Mouse (Mus musculus) kidney, postnatal 0 days (tissue): Measurements from ENCODE around the gene Ankar. TPM values are rescaled to one million over a fixed set of nuclear protein-coding genes. Genes with fewer than 3 reads are reported as not detected.

Experiments
- ATAC-seq: fragments of 200-750 bp; cut with Nextera tagmentation; replicated peaks from 2 replicates; pipeline ENCODE4 v1.8.0; 2017; ENCODE audit warnings: low read depth, moderate number of reproducible peaks, moderate TSS enrichment, moderate library complexity; ENCODE audit not compliant: low FRiP score
- DNase-seq: peaks from one replicate; pipeline ENCODE4 v3.0.0-alpha.2; 2016; ENCODE audit warnings: low spot score
- H3K27ac ChIP-seq: fragments of 300-500 bp; sonication (generic); 2 replicates; pipeline ENCODE4 v1.5.1; 2014; ENCODE audit warnings: mild to moderate bottlenecking
- H3K27me3 ChIP-seq: fragments of 300-500 bp; sonication (generic); 2 replicates; pipeline ENCODE4 v1.6.1; 2014; ENCODE audit warnings: low read length, mixed read lengths; ENCODE audit not compliant: insufficient read depth
- H3K36me3 ChIP-seq: fragments of 300-500 bp; sonication (generic); 2 replicates; pipeline ENCODE4 v1.6.1; 2014; ENCODE audit warnings: low read length, mixed read lengths; ENCODE audit not compliant: insufficient read depth
- H3K4me1 ChIP-seq: fragments of 300-500 bp; sonication (generic); replicated peaks from 2 replicates; pipeline ENCODE4 v1.6.1; 2014; ENCODE audit warnings: antibody characterized with exemption, low read length, mixed read lengths; ENCODE audit not compliant: insufficient read depth
- H3K4me2 ChIP-seq: fragments of 300-500 bp; sonication (generic); 2 replicates; pipeline ENCODE4 v1.6.1; 2014; ENCODE audit warnings: mild to moderate bottlenecking, low read length, moderate library complexity, mixed read lengths
- H3K4me3 ChIP-seq: fragments of 300-500 bp; sonication (generic); replicated peaks from 2 replicates; pipeline ENCODE4 v1.5.1; 2014; ENCODE audit warnings: low read depth, low read length
- H3K9ac ChIP-seq: fragments of 300-500 bp; sonication (generic); 2 replicates; pipeline ENCODE4 v1.6.1; 2014; ENCODE audit warnings: low read depth, low read length
- H3K9me3 ChIP-seq: fragments of 300-500 bp; sonication (generic); replicated peaks from 2 replicates; pipeline ENCODE4 v1.6.1; 2016; ENCODE audit warnings: low read length, inconsistent platforms, mixed read lengths
- CTCF ChIP-seq: IDR thresholded peaks from 2 replicates; pipeline ENCODE4 v1.5.1; 2016; ENCODE audit warnings: antibody characterized with exemption, low read depth, mild to moderate bottlenecking, moderate library complexity
- WGBS: fragments of 180-500 bp; shearing (Covaris S2); extraction: QIAGEN DNeasy Blood & Tissue Kit; methylation state at CpG from one replicate; pipeline ENCODE4 v1.1.7; 2014; 5-methylcytosine and 5-hydroxymethylcytosine counted together
- polyA plus RNA-seq: library from polyadenylated mRNA; unstranded; fragments of >200 nt; fragmentation: Nextera tagmentation; extraction: Ambion mirVana; gene quantifications from 2 replicates; pipeline ENCODE4 v1.2.1, GENCODE M21; 2015

Gene Ankar
- polyA plus RNA-seq, 1 experiment from 2014 or later, result not detected

DNA sequence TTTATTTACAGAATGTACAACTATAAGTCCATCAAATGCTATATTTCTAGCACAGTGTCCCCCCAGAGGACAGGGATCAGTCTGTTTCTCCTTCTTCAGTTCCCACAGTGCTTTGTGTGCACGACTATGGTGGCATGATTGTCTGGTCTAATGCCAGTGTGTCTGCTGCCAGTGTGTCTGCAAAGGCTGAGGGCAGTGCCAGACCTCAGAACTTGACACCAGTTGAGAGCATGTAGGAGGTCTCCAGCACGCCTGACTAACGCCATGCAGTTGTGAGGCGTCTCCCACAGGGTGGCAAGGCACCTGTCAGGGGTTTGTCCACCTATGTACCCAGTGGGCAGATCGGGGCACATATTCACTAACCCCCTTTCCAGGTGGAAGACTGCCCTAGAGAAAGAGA lies 99.6 kb downstream of the Ankar start:
- ATAC-seq (peak; percentile 44; the same call in 1 of the 2 replicates), DNase-seq (no peak)
- Histone ChIP-seq H3K27ac (no peak overlapping the region), H3K4me2 (no peak overlapping the region), H3K9me3 (no peaks in the 10 kb centered on the region), H3K4me1 (peaks cover 12% of the 10 kb centered on the region; the same call in 1 of the 2 replicates), H3K9ac (no peak overlapping the region), H3K36me3 (peaks cover 33% of the 10 kb centered on the region), H3K27me3 (no peaks in the 10 kb centered on the region), H3K4me3 (no peak overlapping the region)
- no peak for TF ChIP-seq CTCF
- 64% methylated on average over 5 of the region's 5 CpGs for WGBS

DNA sequence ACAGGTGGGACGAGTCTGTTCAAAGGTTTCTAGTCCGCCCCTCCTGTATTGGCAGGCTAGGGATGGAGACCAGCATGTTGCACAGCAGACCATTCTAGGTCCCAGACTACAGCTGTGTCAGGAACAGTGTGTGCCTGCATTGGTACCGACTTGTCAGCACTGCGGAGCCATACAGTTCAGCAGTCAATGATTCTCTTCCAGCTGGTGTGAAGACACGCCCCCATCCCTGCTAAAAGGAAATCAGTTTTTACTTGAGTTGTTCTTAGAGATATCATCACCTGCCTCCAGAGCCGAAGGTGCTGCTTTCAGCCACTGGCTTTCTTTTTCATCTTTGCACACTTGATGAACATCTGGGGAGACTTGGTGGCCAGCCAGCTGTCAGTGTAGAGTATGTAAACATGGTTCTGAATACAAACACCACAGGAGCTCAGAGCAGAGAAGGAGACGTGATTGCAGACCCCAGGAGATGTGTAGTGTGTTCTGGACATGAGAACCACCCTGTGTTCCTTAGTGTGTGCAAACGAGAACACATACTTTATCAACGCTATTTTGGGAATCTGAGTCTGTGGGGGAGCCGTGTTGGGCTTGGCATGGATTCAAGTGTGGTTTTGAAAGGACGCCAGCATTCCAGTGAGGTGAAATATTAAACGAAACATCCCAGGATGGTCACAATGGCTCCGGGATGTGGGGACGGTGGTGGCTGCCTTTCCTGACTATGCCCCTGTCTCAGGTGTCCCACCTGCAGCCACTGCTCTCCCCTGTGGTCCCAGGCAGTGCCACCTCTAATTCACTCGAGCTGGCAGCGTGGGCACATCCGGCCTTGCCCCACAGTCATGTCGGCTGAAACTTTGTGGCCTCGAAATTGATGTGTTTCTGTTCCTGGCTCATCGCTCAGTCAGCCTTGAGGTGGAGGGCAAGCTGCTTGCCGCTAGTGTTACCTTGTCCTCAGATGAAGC lies 101.0 kb downstream of the Ankar start:
- no peak overlapping the region for H3K9ac ChIP-seq
- H3K27me3 ChIP-seq, result no peaks in the 10 kb centered on the region
- TF ChIP-seq CTCF, result no peak
- peaks cover 12% of the 10 kb centered on the region; the same call in 1 of the 2 replicates for H3K4me1 ChIP-seq
- peak overlapping the region; percentile 28; the same call in 1 of the 2 replicates for H3K4me2 ChIP-seq
- ATAC-seq (peak; percentile 53; the same call in 1 of the 2 replicates), DNase-seq (peak; percentile 54)
- no peaks in the 10 kb centered on the region for H3K9me3 ChIP-seq
- no peak overlapping the region for H3K4me3 ChIP-seq
- H3K36me3 ChIP-seq, result peaks cover 37% of the 10 kb centered on the region
- WGBS, result 33% methylated on average over 21 of the region's 21 CpGs
- peak overlapping the region; percentile 70 for H3K27ac ChIP-seq

DNA sequence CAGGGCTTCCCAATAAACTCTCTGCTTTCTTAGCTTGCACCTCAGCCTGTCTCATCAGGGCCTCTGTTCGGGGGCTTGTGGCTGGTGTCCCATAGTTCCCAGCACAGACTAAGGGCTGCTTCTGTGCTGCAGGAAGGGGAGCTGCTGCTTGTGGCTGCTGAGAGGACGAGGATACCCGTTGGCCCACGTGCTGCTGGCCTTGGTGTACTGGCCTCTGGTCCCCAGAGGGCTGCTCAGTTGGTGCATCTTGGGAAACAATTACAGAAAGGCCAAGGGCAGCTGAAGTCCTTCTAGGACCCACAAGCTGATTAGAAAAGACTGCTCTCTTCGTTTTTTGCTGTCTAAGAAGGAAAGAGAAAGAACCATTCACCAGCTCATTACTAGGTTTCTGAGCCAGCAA lies 104.1 kb downstream of the Ankar start:
- WGBS, result 92% methylated on average over 5 of the region's 5 CpGs
- peaks cover 12% of the 10 kb centered on the region; the same call in 1 of the 2 replicates for H3K4me1 ChIP-seq
- no peak for TF ChIP-seq CTCF
- H3K4me2 ChIP-seq, result no peak overlapping the region
- H3K36me3 ChIP-seq, result peaks cover 43% of the 10 kb centered on the region
- DNase-seq (no peak), ATAC-seq (no peak)
- H3K27ac ChIP-seq, result no peak overlapping the region
- H3K27me3 ChIP-seq, result no peaks in the 10 kb centered on the region
- H3K9me3 ChIP-seq, result no peaks in the 10 kb centered on the region
- no peak overlapping the region for H3K4me3 ChIP-seq
- H3K9ac ChIP-seq, result no peak overlapping the region

DNA sequence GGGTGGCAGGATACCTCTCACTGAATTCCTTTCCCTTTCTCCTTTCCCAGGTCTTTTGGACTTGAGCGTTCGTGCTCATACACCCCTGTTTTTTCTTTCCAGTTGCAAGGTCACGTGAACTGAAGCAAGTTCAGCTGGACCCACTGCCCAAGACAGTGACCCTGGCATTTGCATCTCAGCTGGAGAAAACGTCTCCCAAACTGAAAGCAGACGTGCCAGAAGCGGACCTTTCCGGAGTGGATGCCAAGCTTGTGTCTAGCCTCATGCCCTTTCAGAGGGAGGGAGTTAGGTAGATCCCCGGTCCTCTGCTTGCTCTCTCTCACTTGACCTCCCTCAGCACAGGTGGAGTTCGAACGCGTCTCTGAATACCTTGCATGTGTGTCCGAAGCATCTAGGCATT lies 104.7 kb downstream of the Ankar start:
- Histone ChIP-seq H3K9ac (no peak overlapping the region), H3K36me3 (peaks cover 46% of the 10 kb centered on the region)
- no peak for DNase-seq

DNA sequence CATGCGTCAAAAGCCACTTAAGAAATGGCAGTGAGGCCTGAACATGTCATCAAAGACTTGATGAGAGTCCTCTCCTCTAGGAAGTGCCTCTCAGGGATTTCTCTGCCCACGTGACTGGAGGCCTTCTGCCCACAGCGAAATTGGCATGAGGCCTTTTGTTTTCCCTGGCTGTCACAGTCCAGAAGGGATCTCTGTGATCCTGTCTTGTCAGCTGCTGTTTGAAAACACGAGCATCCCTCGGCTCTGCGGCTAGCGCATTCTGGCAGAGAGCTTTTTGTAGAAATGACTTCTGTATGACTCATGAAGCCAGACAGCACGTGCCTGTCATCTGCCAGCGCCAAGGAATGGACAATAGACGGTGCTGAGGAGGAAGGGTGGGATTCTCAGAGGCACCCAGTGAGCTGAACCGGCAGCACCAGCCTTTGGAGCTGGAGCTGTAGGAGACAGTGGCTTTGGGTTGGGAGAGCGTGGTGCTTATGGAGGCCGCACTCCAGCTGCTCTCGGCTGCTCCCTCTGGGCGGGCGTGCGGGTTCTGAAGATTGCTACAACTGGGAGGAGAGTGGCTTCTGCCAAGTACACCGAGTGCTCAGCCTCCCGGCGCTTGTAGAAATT lies 106.9 kb downstream of the Ankar start:
- 79% methylated on average over 20 of the region's 20 CpGs for WGBS
- Histone ChIP-seq H3K27ac (0 out of 2 replicates have a peak overlapping the region, but pooled peaks have one; percentile 8), H3K4me2 (no peak overlapping the region), H3K4me3 (no peak overlapping the region), H3K36me3 (peaks cover 51% of the 10 kb centered on the region), H3K9me3 (no peaks in the 10 kb centered on the region), H3K9ac (no peak overlapping the region), H3K4me1 (no peaks in the 10 kb centered on the region), H3K27me3 (no peaks in the 10 kb centered on the region)
- ATAC-seq (no peak), DNase-seq (no peak)
- TF ChIP-seq CTCF, result no peak

More for the DNA sequence above, 104.7 kb downstream of the Ankar start:
- no peak overlapping the region for H3K4me2 ChIP-seq
- no peak overlapping the region for H3K4me3 ChIP-seq
- no peak overlapping the region for H3K27ac ChIP-seq
- TF ChIP-seq CTCF, result no peak
- H3K9me3 ChIP-seq, result no peaks in the 10 kb centered on the region
- 0 out of 2 replicates have a peak, but pooled peaks cover 12% of the 10 kb centered on the region for H3K4me1 ChIP-seq
- no peak for ATAC-seq
- H3K27me3 ChIP-seq, result no peaks in the 10 kb centered on the region
- WGBS, result 89% methylated on average over 12 of the region's 12 CpGs

Other genes starting within 250 kb of the Ankar start
- not detected in 2 replicates for gene March4, start 163.6 kb downstream of the Ankar start, polyA plus RNA-seq
- gene Smarcal1, start 117.3 kb downstream of the Ankar start, polyA plus RNA-seq, result 13.5 and 13.8 TPM in 2 replicates
- 2,374 and 2,839 TPM in 2 replicates for gene Rpl37a, start 10.7 kb upstream of the Ankar start, polyA plus RNA-seq
- 116 and 123 TPM in 2 replicates for gene Igfbp2, start 123.9 kb upstream of the Ankar start, polyA plus RNA-seq
- gene Igfbp5, start 174.3 kb upstream of the Ankar start, polyA plus RNA-seq, result 87.7 and 95.0 TPM in 2 replicates